Mouse (Mus musculus) heart, embryonic 10.5 days (tissue): ENCODE measurements around the gene Unc45a. TPM values are rescaled to one million over a fixed set of nuclear protein-coding genes. Genes with fewer than 3 reads are reported as not detected.
A peak's percentile ranks its signal among the peaks of the same experiment; 100 is the strongest.

Source experiments
- DNase-seq: peaks from one replicate; pipeline ENCODE4 v3.0.0-alpha.2; 2017; ENCODE audit warnings: low spot score
- H3K27ac ChIP-seq: fragments of 300-500 bp; sonication (generic); 2 replicates; pipeline ENCODE4 v1.5.1; 2016; ENCODE audit warnings: mild to moderate bottlenecking
- H3K27me3 ChIP-seq: fragments of 300-500 bp; sonication (generic); 2 replicates; pipeline ENCODE4 v1.6.1; 2016; ENCODE audit warnings: mild to moderate bottlenecking; ENCODE audit not compliant: poor library complexity, insufficient read depth, severe bottlenecking
- H3K36me3 ChIP-seq: fragments of 300-500 bp; sonication (generic); 2 replicates; pipeline ENCODE4 v1.6.1; 2016; ENCODE audit warnings: mild to moderate bottlenecking, moderate library complexity
- H3K4me1 ChIP-seq: fragments of 300-500 bp; sonication (generic); 2 replicates; pipeline ENCODE4 v1.6.1; 2016; ENCODE audit warnings: mild to moderate bottlenecking
- H3K4me3 ChIP-seq: fragments of 300-500 bp; sonication (generic); 2 replicates; pipeline ENCODE4 v1.5.1; 2016; ENCODE audit warnings: mild to moderate bottlenecking, moderate library complexity
- H3K9me3 ChIP-seq: fragments of 300-500 bp; sonication (generic); 2 replicates; pipeline ENCODE4 v1.6.1; 2016; ENCODE audit warnings: mild to moderate bottlenecking, moderate library complexity
- WGBS: fragments of 180-500 bp; shearing (Covaris S2); methylation state at CpG from one replicate; pipeline ENCODE4 v1.1.7; 2016; 5-methylcytosine and 5-hydroxymethylcytosine counted together
- polyA plus RNA-seq: library from polyadenylated mRNA; unstranded; fragments of >200 nt; fragmentation: Nextera tagmentation; extraction: Ambion mirVana; gene quantifications from 2 replicates; pipeline ENCODE4 v1.2.1, GENCODE M21; 2016

Unc45a gene
- polyA plus RNA-seq, 1 experiment from 2014 or later = 34.2 TPM

- no peaks in the 10 kb centered on the region for H3K27me3 ChIP-seq
- H3K4me1 ChIP-seq = peaks cover 21% of the 10 kb centered on the region
- H3K9me3 ChIP-seq = no peaks in the 10 kb centered on the region
- no peak for DNase-seq
- H3K4me3 ChIP-seq = no peak overlapping the region
- H3K27ac ChIP-seq = no peak overlapping the region
- H3K36me3 ChIP-seq = peaks cover 93% of the 10 kb centered on the region
- 76% methylated on average over 2 of the region's 2 CpGs for WGBS
Measured at GRCm38 (mm10) chr7:80315733-80316132, 25.1 kb downstream of the Unc45a start.

DNA sequence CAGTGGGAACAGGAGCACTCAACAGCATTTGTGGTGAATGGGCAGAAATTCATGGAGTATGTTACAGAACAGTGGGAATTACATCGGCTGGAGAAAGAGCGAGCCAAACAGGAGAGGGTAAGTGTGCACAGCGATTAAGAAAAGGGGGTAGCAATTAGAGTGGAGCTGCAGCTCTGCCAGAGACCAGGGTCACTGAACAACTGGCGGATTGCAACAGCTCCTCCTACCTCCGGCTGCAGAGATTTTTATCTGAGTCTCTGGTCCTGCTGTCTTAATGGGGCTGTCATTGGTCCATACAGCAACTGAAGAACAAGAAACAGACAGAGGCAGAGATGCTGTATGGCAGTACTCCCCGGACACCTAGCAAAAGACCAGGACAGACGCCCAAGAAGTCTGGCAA, 30.0 kb downstream of the Unc45a start:
- H3K27me3 ChIP-seq = no peaks in the 10 kb centered on the region
- no peak for DNase-seq
- H3K36me3 ChIP-seq = peaks cover 100% of the 10 kb centered on the region
- H3K27ac ChIP-seq = no peak overlapping the region
- no peaks in the 10 kb centered on the region for H3K4me1 ChIP-seq
- no peak overlapping the region for H3K4me3 ChIP-seq
- 79% methylated on average over 7 of the region's 7 CpGs for WGBS
- no peaks in the 10 kb centered on the region for H3K9me3 ChIP-seq

- 87% methylated on average over 3 of the region's 3 CpGs for WGBS
- H3K4me3 ChIP-seq = no peak overlapping the region
- H3K36me3 ChIP-seq = peaks cover 100% of the 10 kb centered on the region
- DNase-seq = no peak
- H3K27ac ChIP-seq = no peak overlapping the region
- H3K4me1 ChIP-seq = no peaks in the 10 kb centered on the region
- H3K27me3 ChIP-seq = no peaks in the 10 kb centered on the region
- no peaks in the 10 kb centered on the region for H3K9me3 ChIP-seq
Measured at GRCm38 (mm10) chr7:80307766-80308165, 33.0 kb downstream of the Unc45a start.

DNA sequence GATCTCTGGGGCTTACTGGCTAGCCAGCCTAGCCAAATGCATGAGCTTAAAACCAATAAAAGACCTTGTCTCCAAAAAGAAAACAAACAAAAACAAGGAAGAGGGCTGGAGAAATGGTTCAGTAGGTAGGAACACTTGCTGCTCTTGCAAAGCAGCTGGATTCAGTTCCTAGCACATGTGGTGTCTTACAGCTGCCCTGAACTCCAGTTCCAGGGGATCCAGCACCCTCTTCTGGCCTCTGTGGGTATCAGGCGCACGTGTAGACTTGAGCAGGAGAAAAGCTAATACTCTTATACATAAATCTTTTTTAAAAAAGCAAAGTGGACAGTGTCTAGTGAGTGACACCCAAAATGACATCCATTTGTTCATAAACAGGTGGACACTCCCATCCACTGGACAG, 39.3 kb downstream of the Unc45a start:
- H3K4me1 ChIP-seq = peaks cover 5% of the 10 kb centered on the region; the same call in 1 of the 2 replicates
- WGBS = 78% methylated on average over 2 of the region's 2 CpGs
- DNase-seq = no peak
- H3K4me3 ChIP-seq = no peak overlapping the region
- H3K27ac ChIP-seq = no peak overlapping the region
- H3K27me3 ChIP-seq = no peaks in the 10 kb centered on the region
- H3K9me3 ChIP-seq = no peaks in the 10 kb centered on the region
- H3K36me3 ChIP-seq = peaks cover 82% of the 10 kb centered on the region

DNA sequence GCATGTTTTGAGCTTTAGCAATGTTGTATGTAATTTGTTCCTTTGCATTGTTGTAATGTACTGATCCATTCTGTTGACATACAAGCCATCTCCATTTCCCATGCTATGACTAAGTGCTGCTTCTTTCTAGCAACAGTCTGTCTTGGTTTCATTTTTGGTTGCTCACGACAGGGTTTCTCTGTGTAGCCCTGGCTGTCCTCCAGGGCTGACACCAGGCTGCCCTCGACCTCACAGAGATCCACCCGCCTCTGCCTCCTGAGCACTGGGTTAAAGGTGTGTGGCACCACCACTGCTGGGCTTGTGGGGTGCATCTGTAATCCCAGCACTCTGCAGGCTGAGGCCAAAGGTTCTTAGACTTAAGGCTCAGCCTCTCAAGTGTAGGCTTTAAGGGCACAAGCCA, 41.2 kb downstream of the Unc45a start:
- no peak for DNase-seq
- no peak overlapping the region for H3K27ac ChIP-seq
- H3K4me3 ChIP-seq = no peak overlapping the region
- peaks cover 65% of the 10 kb centered on the region for H3K36me3 ChIP-seq
- H3K27me3 ChIP-seq = no peaks in the 10 kb centered on the region
- 90% methylated on average over 3 of the region's 3 CpGs for WGBS
- peaks cover 16% of the 10 kb centered on the region; the same call in 1 of the 2 replicates for H3K4me1 ChIP-seq
- H3K9me3 ChIP-seq = no peaks in the 10 kb centered on the region

- no peak overlapping the region for H3K27ac ChIP-seq
- no peak for DNase-seq
- peaks cover 20% of the 10 kb centered on the region for H3K4me1 ChIP-seq
- peaks cover 57% of the 10 kb centered on the region for H3K36me3 ChIP-seq
- H3K4me3 ChIP-seq = no peak overlapping the region
- no peaks in the 10 kb centered on the region for H3K9me3 ChIP-seq
- WGBS = 94% methylated on average over 4 of the region's 4 CpGs
- H3K27me3 ChIP-seq = no peaks in the 10 kb centered on the region
Measured at GRCm38 (mm10) chr7:80298754-80299153, 42.1 kb downstream of the Unc45a start.

- WGBS = 76% methylated on average over 3 of the region's 3 CpGs
- no peak overlapping the region for H3K4me3 ChIP-seq
Measured at GRCm38 (mm10) chr7:80297041-80297440, 43.8 kb downstream of the Unc45a start.

DNA sequence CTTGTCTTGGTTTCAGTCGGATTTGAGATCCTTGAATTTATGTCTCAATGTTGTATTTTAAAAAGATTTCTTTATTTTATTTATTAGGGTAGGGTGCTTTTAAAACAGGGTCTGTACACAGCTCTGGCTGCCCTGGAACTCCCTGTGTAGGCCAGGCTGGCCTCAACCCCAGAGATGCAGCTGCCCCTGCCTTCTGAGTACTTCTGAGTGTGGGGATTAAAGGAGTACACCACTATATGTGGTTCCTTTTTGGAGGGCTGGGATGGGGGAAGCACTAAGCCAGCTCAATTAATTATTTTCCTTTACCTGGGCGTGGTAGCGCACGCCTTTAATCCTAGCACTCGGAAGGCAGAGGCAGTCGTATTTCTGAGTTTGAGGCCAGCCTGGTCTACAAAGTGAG, 44.3 kb downstream of the Unc45a start:
- H3K4me3 ChIP-seq = no peak overlapping the region

More at GRCm38 (mm10) chr7:80297041-80297440, 43.8 kb downstream of the Unc45a start:
- Histone ChIP-seq H3K36me3 (peaks cover 40% of the 10 kb centered on the region), H3K27me3 (no peaks in the 10 kb centered on the region), H3K4me1 (peaks cover 21% of the 10 kb centered on the region), H3K27ac (0 out of 2 replicates have a peak overlapping the region, but pooled peaks have one; percentile 3), H3K9me3 (no peaks in the 10 kb centered on the region)
- no peak for DNase-seq

DNA sequence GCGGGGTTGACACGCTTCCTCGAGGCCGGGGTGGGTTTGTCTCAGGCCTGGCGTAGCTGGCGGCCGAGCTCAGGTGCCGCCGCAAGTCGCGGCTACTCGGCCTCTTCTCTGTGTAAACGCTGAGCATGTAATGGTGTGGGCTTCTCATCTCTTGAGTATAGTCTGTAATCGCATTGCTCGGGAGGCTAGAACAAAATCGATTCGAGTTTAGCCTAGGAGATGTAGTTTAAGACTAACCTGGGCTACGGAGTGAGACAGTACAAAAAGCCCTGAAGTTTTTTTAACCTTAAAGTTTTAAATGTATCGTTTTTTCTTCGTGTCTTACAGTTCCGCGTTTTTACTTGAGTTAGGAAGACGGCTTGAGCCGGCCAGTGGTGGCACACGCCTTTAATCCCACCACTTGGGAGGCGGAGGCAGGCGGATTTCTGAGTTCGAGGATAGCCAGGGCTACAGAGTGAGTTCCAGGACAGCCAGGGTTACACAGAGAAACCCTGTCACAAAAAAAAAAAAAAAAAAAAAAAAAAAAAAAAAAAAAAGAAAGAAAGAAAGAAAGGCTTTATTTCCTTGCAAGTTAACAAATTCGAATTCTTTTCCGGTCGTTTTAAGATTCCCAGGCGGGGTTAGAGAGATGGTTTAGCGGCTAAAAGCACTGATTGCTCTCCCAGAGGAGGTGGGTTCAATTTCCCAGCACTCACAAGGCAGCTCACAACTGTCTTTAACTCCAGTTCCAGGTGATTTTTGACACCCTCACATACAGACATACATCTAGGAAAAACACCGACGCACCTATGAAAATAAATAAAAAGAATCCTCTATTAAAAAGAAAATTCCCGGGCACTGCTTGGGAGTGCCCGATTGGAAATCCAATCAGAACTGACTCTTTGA, 45.8 kb downstream of the Unc45a start:
- peaks cover 21% of the 10 kb centered on the region for H3K4me1 ChIP-seq
- H3K4me3 ChIP-seq = peak overlapping the region; percentile 83
- DNase-seq = no peak
- H3K9me3 ChIP-seq = no peaks in the 10 kb centered on the region
- WGBS = 9% methylated on average over 37 of the region's 37 CpGs
- H3K27ac ChIP-seq = peak overlapping the region; percentile 93
- peaks cover 40% of the 10 kb centered on the region for H3K36me3 ChIP-seq
- no peaks in the 10 kb centered on the region for H3K27me3 ChIP-seq

More for the DNA sequence above, 44.3 kb downstream of the Unc45a start:
- DNase-seq = no peak
- Histone ChIP-seq H3K36me3 (peaks cover 40% of the 10 kb centered on the region), H3K9me3 (no peaks in the 10 kb centered on the region), H3K27me3 (no peaks in the 10 kb centered on the region), H3K4me1 (peaks cover 21% of the 10 kb centered on the region), H3K27ac (no peak overlapping the region)
- 93% methylated on average over 6 of the region's 6 CpGs for WGBS

DNA sequence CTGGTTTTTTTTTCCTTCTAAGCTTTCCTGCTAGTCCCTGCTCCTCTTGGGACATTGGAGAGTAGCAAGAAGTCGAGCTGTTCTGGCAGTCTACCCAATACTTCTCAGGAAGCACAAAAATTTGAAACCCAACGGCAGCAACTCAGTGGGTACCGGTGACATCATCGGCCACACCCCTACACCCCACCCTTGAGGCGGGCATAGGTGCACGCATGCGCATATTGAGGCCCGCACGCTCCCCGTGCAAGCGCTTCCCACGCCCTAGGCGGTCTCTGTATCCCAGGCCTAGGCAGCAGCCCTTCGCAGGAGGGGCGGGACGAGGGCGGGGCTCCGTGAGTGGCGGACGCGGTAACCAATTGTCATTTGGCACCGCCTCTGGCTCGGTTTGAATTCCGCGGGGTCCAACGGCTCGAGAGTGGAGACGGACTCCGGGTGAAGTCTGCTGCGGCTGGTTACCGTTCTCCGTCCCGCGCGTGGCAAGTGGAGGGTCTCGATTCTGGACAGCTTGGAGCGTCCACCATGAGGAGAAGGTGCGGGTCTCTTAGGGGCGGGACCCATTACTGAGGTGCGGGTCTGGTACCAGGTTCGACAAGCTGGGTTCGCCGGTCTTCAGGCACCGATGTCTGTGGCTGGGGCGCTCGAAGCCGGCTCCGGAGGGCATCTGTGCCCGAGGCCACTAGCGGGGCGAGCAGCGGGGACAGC, 46.6 kb downstream of the Unc45a start, which contains the start of gene Prc1:
Gene Prc1, plus strand, starts transcription at position 389 of the 702 bp plus-strand sequence.
- Histone ChIP-seq H3K36me3 (peaks cover 40% of the 10 kb centered on the region), H3K4me1 (peaks cover 21% of the 10 kb centered on the region), H3K4me3 (peak within 1 kb of the TSS; percentile 83), H3K9me3 (no peaks in the 10 kb centered on the region), H3K27ac (peak within 1 kb of the TSS; percentile 93), H3K27me3 (no peaks in the 10 kb centered on the region)
- under 1% methylated on average over 52 of the region's 52 CpGs for WGBS
- DNase-seq = peak; percentile 100

GRCm38 (mm10) chr7:80287736-80288135, 53.1 kb downstream of the Unc45a start:
- Histone ChIP-seq H3K4me3 (no peak overlapping the region), H3K9me3 (no peaks in the 10 kb centered on the region), H3K27me3 (no peaks in the 10 kb centered on the region), H3K36me3 (peaks cover 90% of the 10 kb centered on the region), H3K27ac (no peak overlapping the region), H3K4me1 (peaks cover 11% of the 10 kb centered on the region; the same call in 1 of the 2 replicates)
- no peak for DNase-seq
- 80% methylated on average over 10 of the region's 10 CpGs for WGBS

- Histone ChIP-seq H3K27ac (no peak overlapping the region), H3K36me3 (peaks cover 87% of the 10 kb centered on the region)
- WGBS = 90% methylated on average over 6 of the region's 6 CpGs
Measured at GRCm38 (mm10) chr7:80285725-80286124, 55.1 kb downstream of the Unc45a start.

GRCm38 (mm10) chr7:80284391-80284790, 56.4 kb downstream of the Unc45a start:
- DNase-seq = no peak
- H3K4me3 ChIP-seq = no peak overlapping the region
- H3K27ac ChIP-seq = no peak overlapping the region
- H3K9me3 ChIP-seq = no peaks in the 10 kb centered on the region
- H3K27me3 ChIP-seq = no peaks in the 10 kb centered on the region
- H3K36me3 ChIP-seq = peaks cover 86% of the 10 kb centered on the region
- WGBS = 76% methylated on average over 5 of the region's 5 CpGs
- H3K4me1 ChIP-seq = peaks cover 11% of the 10 kb centered on the region; the same call in 1 of the 2 replicates

More at GRCm38 (mm10) chr7:80285725-80286124, 55.1 kb downstream of the Unc45a start:
- Histone ChIP-seq H3K4me3 (no peak overlapping the region), H3K27me3 (no peaks in the 10 kb centered on the region), H3K4me1 (peaks cover 11% of the 10 kb centered on the region; the same call in 1 of the 2 replicates), H3K9me3 (no peaks in the 10 kb centered on the region)
- no peak for DNase-seq
